Mouse (Mus musculus) lung, embryonic 14.5 days (tissue): ENCODE measurements around the gene Fermt3. TPM values are rescaled to one million over a fixed set of nuclear protein-coding genes. Genes with fewer than 3 reads are reported as not detected.

Experiments used
- ATAC-seq: fragments of 200-750 bp; cut with Nextera tagmentation; 2 replicates; pipeline ENCODE4 v1.8.0; 2017; ENCODE audit warnings: mild to moderate bottlenecking, moderate TSS enrichment, moderate library complexity; ENCODE audit not compliant: insufficient read depth
- DNase-seq: peaks from one replicate; pipeline ENCODE4 v3.0.0-alpha.2; 2015
- H3K27ac ChIP-seq: fragments of 300-500 bp; sonication (generic); 2 replicates; pipeline ENCODE4 v1.5.1; 2014; ENCODE audit warnings: low read depth, mild to moderate bottlenecking, moderate library complexity
- H3K27me3 ChIP-seq: fragments of 300-500 bp; sonication (generic); 2 replicates; pipeline ENCODE4 v1.6.1; 2014; ENCODE audit warnings: low read length, control low read depth; ENCODE audit not compliant: insufficient read depth
- H3K36me3 ChIP-seq: fragments of 300-500 bp; sonication (generic); 2 replicates; pipeline ENCODE4 v1.6.1; 2014; ENCODE audit warnings: control low read depth; ENCODE audit not compliant: insufficient read depth
- H3K4me1 ChIP-seq: fragments of 300-500 bp; sonication (generic); 2 replicates; pipeline ENCODE4 v1.6.1; 2014; ENCODE audit warnings: antibody characterized with exemption, control low read depth; ENCODE audit not compliant: insufficient read depth
- H3K4me2 ChIP-seq: fragments of 300-500 bp; sonication (generic); 2 replicates; pipeline ENCODE4 v1.6.1; 2014; ENCODE audit warnings: mild to moderate bottlenecking
- H3K4me3 ChIP-seq: fragments of 300-500 bp; sonication (generic); 2 replicates; pipeline ENCODE4 v1.5.1; 2014; ENCODE audit warnings: low read depth, low read length
- H3K9ac ChIP-seq: fragments of 300-500 bp; sonication (generic); 2 replicates; pipeline ENCODE4 v1.6.1; 2014
- H3K9me3 ChIP-seq: fragments of 300-500 bp; sonication (generic); 2 replicates; pipeline ENCODE4 v1.6.1; 2016; ENCODE audit warnings: low read depth, low read length, control low read depth
- CTCF ChIP-seq: IDR thresholded peaks from 2 replicates; pipeline ENCODE4 v1.5.1; 2016; ENCODE audit warnings: antibody characterized with exemption, low read depth
- WGBS: fragments of 180-500 bp; shearing (Covaris S2); extraction: QIAGEN DNeasy Blood & Tissue Kit; methylation state at CpG from one replicate; pipeline ENCODE4 v1.1.7; 2014; 5-methylcytosine and 5-hydroxymethylcytosine counted together
- polyA plus RNA-seq: library from polyadenylated mRNA; unstranded; fragments of >200 nt; fragmentation: Nextera tagmentation; extraction: Ambion mirVana; gene quantifications from 2 replicates; pipeline ENCODE4 v1.2.1, GENCODE M21; 2014

Fermt3 gene
- polyA plus RNA-seq, 1 experiment from 2014 or later: 8.6 TPM

- ATAC-seq: no peak
- Histone ChIP-seq H3K4me1 (peaks cover 9% of the 10 kb centered on the region), H3K9ac (no peak overlapping the region), H3K9me3 (no peaks in the 10 kb centered on the region), H3K4me3 (no peak overlapping the region), H3K36me3 (no peaks in the 10 kb centered on the region), H3K27ac (no peak overlapping the region), H3K27me3 (peaks cover 4% of the 10 kb centered on the region; the same call in 1 of the 2 replicates), H3K4me2 (no peak overlapping the region)
- no peak for DNase-seq
- 83% methylated on average over 8 of the region's 8 CpGs for WGBS
- no peak for TF ChIP-seq CTCF
Measured at GRCm38 (mm10) chr19:7062916-7063315, 43.6 kb upstream of the Fermt3 start.

GRCm38 (mm10) chr19:7062110-7062509, 42.8 kb upstream of the Fermt3 start:
- Histone ChIP-seq H3K9me3 (no peaks in the 10 kb centered on the region), H3K4me2 (no peak overlapping the region), H3K4me1 (peaks cover 15% of the 10 kb centered on the region), H3K36me3 (no peaks in the 10 kb centered on the region), H3K9ac (no peak overlapping the region), H3K27ac (no peak overlapping the region), H3K27me3 (peaks cover under 1% of the 10 kb centered on the region; the same call in 1 of the 2 replicates), H3K4me3 (no peak overlapping the region)
- 83% methylated on average over 5 of the region's 5 CpGs for WGBS
- ATAC-seq (no peak), DNase-seq (no peak)
- no peak for TF ChIP-seq CTCF

- no peak for ATAC-seq
- Histone ChIP-seq H3K4me2 (peak overlapping the region; percentile 99), H3K4me3 (0 out of 2 replicates have a peak overlapping the region, but pooled peaks have one; percentile 67), H3K9me3 (no peaks in the 10 kb centered on the region), H3K27me3 (no peaks in the 10 kb centered on the region), H3K4me1 (peaks cover 15% of the 10 kb centered on the region), H3K27ac (no peak overlapping the region), H3K9ac (no peak overlapping the region), H3K36me3 (no peaks in the 10 kb centered on the region)
- no peak for DNase-seq
- TF ChIP-seq CTCF: no peak
- WGBS: 63% methylated on average over 6 of the region's 6 CpGs
Measured at GRCm38 (mm10) chr19:7058541-7058940, 39.3 kb upstream of the Fermt3 start.

GRCm38 (mm10) chr19:7057722-7058207, 38.5 kb upstream of the Fermt3 start:
- Histone ChIP-seq H3K9ac (0 out of 2 replicates have a peak overlapping the region, but pooled peaks have one; percentile 64), H3K4me3 (peak overlapping the region; percentile 67), H3K27me3 (no peaks in the 10 kb centered on the region), H3K9me3 (no peaks in the 10 kb centered on the region), H3K4me2 (peak overlapping the region; percentile 99), H3K36me3 (no peaks in the 10 kb centered on the region), H3K4me1 (peaks cover 15% of the 10 kb centered on the region), H3K27ac (no peak overlapping the region)
- under 1% methylated on average over 15 of the region's 15 CpGs for WGBS
- TF ChIP-seq CTCF: peak; percentile 61
- peak; percentile 70 for ATAC-seq
- DNase-seq: peak; percentile 88

- H3K9ac ChIP-seq: peak overlapping the region; percentile 64
- DNase-seq (no peak), ATAC-seq (peak; percentile 33)
- H3K9me3 ChIP-seq: no peaks in the 10 kb centered on the region
- no peaks in the 10 kb centered on the region for H3K36me3 ChIP-seq
- peak overlapping the region; percentile 67 for H3K4me3 ChIP-seq
- no peak for TF ChIP-seq CTCF
- WGBS: 1% methylated on average over 16 of the region's 16 CpGs
- H3K4me1 ChIP-seq: peaks cover 15% of the 10 kb centered on the region
- no peak overlapping the region; the same call in 1 of the 2 replicates for H3K27ac ChIP-seq
- H3K27me3 ChIP-seq: no peaks in the 10 kb centered on the region
- H3K4me2 ChIP-seq: peak overlapping the region; percentile 99
Measured at GRCm38 (mm10) chr19:7057126-7057721, 38.0 kb upstream of the Fermt3 start.

- peak within 1 kb of the TSS; percentile 99 for H3K4me2 ChIP-seq
- no peaks in the 10 kb centered on the region for H3K36me3 ChIP-seq
- ATAC-seq (peak; percentile 73), DNase-seq (peak; percentile 77)
- H3K4me1 ChIP-seq: peaks cover 15% of the 10 kb centered on the region
- H3K4me3 ChIP-seq: peak within 1 kb of the TSS; percentile 67
- peak within 1 kb of the TSS; percentile 64 for H3K9ac ChIP-seq
- under 1% methylated on average over 68 of the region's 72 CpGs for WGBS
- peak within 1 kb of the TSS; percentile 24; the same call in 1 of the 2 replicates for H3K27ac ChIP-seq
- no peaks in the 10 kb centered on the region for H3K9me3 ChIP-seq
- no peak; the same call in 1 of the 2 replicates for TF ChIP-seq CTCF
- H3K27me3 ChIP-seq: no peaks in the 10 kb centered on the region
Measured at GRCm38 (mm10) chr19:7056248-7057087, 37.2 kb upstream of the Fermt3 start, which contains the start of gene Macrod1. Macrod1 (plus strand) TSS chr19:7056810.

- peak; percentile 17; the same call in 1 of the 2 replicates for TF ChIP-seq CTCF
- no peak overlapping the region for H3K27ac ChIP-seq
- peak; percentile 58 for DNase-seq
Measured at GRCm38 (mm10) chr19:7055173-7055572, 35.9 kb upstream of the Fermt3 start.

More at GRCm38 (mm10) chr19:7055173-7055572, 35.9 kb upstream of the Fermt3 start:
- Histone ChIP-seq H3K9me3 (no peaks in the 10 kb centered on the region), H3K27me3 (no peaks in the 10 kb centered on the region), H3K4me3 (no peak overlapping the region), H3K4me2 (no peak overlapping the region), H3K9ac (no peak overlapping the region), H3K4me1 (peaks cover 15% of the 10 kb centered on the region), H3K36me3 (no peaks in the 10 kb centered on the region)
- WGBS: 33% methylated on average over 3 of the region's 3 CpGs
- ATAC-seq: no peak
